Mouse (Mus musculus): ENCODE measurements around the gene Wdfy2. TPM values are rescaled to one million over a fixed set of nuclear protein-coding genes. Genes with fewer than 3 reads are reported as not detected.

The Wdfy2 gene
- total RNA-seq, 2 experiments from 2014 or later = 4.8 to 8.0 TPM

DNA sequence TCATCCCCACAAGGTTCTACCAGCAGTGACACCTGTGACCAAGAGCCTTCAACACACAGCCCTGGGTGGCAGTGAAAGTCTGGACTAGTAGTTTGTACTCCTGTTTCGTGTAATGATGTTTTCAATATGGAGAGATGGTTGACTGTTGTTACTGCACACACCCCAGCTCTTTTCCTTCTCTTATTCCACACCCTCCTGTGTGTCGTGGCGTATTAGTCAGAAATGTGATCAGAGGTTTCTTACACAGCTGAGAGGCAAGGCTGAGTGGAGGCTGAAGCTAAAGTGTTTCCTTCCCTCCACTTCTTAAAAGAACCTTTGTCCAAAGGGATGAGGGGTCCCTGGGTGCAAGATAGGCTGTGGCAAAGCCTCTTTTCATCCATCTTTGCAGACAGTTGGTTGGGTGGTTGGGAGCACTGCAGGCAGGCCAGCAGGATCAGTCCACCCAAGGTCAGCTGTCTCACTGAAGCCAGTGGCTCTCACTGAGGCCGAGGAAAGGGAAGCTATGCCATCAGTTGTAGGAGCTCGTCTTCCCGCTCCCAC is 77.7 kb downstream of the Wdfy2 start:
- no peak for ATAC-seq (replicated peaks; ENCODE audit: low FRiP score, poor library complexity, severe bottlenecking)

DNA sequence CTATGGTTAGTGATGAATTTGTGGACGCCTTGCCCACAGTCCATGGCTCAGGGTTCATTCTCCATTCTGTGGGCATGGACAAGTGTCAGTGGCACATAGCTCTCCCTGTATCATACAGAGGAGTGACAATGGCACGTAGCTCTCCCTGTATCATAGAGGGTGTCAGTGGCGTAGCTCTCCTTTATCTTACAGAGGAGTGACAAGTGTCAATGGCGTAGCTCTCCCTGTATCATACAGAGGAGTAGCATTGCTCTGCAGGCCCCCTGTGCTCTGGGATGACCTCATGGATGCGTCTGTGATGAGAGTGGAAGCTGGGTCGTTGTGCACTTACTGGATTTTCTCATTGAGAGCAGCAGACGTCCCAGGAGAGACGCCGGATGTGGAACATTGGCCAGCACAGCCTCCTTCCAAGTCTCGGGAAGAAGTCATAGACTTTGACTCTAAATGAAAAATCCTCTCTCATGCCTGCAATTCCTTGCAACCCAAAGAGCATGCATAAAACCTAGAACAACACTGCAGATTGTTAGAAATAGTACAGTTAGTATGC is 79.1 kb downstream of the Wdfy2 start:
- no peak for ATAC-seq (replicated peaks; ENCODE audit: low FRiP score, poor library complexity, severe bottlenecking)

DNA sequence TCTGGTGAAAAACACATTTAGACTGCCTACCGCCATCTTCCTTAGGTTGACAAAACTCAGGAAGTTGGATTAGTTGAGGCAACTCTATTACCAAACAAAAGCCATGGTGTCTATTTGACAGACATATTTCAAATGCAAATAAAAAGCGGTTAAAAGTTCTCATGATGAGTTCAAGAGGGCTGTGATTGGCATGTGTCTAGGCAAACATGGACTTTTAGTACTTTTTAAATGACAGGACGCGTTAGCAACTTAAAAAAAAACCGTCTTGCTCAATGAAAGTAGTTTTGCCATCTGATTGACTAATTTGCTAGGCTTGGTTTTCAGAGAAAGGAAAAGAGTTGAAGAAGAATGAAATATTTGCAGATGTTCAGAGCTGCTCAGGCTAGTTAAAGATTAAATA is 83.9 kb downstream of the Wdfy2 start:
- no peak for ATAC-seq (replicated peaks; ENCODE audit: low FRiP score, poor library complexity, severe bottlenecking)

DNA sequence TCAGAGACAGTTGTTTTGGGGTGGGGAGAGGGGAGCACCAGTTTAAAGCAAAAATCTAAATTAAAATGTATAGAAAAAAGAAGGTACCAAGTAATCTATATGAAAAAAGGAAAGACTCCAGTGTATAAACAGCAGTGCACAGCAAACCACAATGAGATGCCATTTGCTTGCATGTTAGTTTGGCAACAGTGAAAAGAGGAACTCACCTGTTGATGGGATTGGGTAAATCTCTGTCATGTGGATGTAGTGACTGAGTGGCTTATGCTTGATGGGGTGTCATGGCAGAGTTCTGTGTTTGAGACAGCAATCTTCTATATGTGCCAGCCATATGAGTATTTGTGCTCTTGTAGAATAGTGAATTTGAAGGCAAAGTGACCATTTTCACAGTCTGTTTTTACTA is 85.2 kb downstream of the Wdfy2 start:
- ATAC-seq (replicated peaks; ENCODE audit: low FRiP score, poor library complexity, severe bottlenecking) = no peak

DNA sequence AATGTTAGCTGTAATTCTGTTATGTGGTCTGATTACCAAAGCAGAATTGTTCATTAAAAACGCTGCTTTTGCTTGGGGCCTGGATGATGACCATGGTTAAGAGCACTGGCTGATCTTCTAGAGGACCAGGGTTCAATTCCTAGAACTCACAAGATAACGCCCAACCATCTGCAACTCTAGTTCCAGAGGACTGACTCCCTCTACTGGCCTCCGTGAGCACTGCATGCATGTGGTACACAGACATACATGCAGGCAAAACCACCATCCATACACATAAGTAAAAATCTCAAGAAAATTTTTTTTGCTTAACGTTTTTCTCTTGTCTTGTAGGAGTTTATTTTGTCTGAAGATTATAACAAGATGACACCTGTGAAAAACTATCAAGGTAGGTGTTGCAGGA is 87.3 kb downstream of the Wdfy2 start:
- ATAC-seq (replicated peaks; ENCODE audit: low FRiP score, poor library complexity, severe bottlenecking) = no peak

DNA sequence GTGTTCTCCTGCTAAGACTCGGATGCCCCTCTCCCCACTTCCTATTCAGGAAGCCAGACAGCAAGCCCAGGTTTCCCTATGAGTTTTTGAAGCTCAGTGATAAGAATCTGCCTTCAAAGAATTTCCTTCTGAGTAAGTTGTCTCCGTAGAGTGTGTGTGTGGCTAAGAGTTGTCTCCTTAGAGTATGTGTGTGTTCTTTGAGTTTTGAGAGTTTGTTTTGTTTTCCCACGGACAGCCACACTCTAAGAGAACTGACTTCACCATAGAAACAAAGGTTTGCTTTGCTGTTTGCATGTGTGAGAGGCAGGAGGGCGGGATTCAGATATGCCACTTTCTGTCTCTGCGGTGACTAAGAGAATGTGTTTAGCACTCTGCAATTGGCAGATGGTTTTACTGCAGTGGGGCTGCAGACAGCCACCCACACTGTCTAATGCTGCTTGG is 90.6 kb downstream of the Wdfy2 start:
- ATAC-seq (replicated peaks; ENCODE audit: low FRiP score, poor library complexity, severe bottlenecking) = no peak

DNA sequence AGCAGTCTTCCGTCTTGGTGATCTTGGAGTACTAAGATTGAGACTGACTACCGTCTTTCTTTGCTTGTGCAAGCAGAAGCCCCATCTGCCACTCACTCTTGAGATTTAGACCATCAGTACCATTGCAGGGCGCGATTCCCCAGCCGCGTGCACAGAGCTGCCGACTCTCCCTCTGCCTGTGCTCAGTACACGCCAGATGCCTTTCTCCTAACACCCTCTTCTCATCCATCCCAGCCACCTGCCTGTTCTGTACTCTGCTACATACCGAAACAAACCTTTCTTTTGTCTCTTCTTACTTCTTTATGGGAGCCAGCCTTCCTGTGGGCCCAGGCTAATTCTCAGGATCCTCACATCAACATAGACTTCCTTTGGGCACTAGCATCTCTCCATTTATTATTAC is 97.9 kb downstream of the Wdfy2 start:
- ATAC-seq (replicated peaks; ENCODE audit: low FRiP score, poor library complexity, severe bottlenecking) = no peak

DNA sequence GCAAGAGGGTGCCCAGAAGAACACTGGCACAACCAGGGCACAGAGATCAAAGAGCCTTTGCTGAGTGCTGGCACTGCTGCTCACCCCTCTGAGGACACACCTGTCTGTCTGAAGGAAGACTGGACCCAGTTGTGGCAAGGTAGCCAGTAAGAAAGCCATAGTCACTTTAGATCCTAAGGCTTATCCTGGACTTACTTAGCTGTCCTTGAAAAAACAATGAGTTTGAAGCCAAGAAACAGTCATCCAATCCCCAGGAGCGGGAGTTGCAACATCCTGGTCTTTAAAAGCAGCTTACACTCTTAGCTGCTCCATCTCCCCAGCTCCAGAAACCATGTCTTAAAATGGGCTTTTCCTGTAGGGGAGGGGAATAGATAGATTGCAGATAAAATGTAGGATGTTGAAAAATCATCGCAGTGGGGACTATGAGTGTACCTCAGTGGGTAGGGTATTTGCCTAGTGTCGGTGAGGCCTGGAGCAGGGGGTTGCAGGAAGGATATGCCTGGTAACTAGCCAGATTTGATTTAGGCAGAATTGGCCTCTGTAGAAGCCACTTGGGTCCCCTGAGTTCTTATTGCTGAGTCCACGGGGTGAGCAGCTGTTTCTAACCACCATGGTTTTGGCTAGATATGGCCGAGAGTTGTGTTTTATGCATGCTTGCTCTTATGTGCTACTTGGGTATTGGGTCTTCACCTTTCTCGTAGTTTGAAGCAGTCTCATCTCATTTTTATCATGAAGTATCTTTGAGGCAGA is 99.3 kb downstream of the Wdfy2 start:
- no peak for ATAC-seq (replicated peaks; ENCODE audit: low FRiP score, poor library complexity, severe bottlenecking)

DNA sequence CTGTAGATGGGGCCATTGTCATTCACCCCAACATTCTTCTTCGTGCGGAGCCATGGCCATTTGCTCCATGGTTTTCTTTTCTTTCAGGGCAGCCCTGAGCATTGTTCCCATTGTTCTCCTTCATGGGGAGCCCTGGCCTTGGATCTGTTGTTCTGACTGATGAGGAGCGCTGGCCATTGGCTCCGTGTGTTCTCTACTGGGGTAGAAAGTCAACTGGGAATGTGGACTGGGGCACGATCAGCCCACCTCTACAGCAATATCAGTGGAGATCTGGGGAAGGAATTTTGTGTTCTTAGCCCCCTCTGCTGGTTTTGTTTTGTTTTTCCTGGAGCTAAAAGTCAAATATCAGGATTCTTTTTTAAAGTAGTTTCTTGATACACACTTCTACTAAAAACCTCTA is 100.2 kb downstream of the Wdfy2 start:
- no peak for ATAC-seq (replicated peaks; ENCODE audit: low FRiP score, poor library complexity, severe bottlenecking)

DNA sequence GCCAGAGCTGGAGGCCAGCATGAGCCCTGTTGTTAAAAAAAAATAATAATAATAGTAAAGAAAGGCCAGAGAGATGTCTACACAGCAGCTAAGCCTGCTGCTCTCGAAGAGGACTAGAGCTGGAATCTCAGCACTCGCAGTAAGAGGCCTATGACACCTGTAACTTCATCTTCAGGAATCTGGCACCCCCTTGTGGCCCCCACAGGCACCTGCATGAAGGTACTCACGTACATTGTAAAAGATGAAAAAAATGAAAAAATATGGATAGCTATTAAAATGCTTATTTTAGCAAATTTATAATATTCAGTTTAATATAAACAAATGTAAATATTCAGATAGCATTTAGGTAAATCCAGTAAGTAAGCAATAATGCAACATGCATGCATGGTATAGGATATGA is 102.0 kb downstream of the Wdfy2 start:
- ATAC-seq (replicated peaks; ENCODE audit: low FRiP score, poor library complexity, severe bottlenecking) = no peak

DNA sequence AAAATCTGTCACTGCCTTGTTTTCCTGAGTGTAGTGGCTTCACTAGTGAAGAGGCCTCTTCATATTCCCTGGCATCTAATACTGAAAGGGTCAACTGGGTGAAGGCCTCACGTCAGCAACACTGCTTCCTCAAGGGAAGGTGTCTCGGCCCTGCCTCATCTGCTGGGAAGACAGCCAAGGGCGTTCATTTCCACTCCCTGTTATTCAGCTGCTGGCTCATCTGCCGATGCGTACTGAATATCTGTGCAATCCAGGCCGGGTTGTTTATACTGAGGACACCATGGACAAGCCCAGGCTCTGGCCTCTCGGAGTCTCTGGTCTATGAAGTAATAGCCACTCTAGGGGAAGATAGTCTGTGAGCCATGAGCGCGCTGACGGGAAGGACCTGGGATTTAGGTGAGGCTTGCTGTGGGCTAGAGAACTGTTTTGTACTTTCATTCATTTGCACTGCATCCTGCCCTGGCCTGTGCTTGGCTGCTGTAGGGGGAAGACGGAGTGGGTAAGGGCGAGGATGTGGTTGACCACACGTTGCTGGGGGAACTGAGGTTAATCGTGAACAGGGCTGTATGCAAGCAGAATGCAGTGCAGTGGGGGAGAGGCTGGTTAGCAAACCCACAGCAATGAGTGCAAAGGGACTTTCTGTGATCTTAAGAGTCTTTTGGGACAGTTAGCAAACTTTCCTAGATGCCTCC is 103.1 kb downstream of the Wdfy2 start:
- ATAC-seq (replicated peaks; ENCODE audit: low FRiP score, poor library complexity, severe bottlenecking) = no peak

DNA sequence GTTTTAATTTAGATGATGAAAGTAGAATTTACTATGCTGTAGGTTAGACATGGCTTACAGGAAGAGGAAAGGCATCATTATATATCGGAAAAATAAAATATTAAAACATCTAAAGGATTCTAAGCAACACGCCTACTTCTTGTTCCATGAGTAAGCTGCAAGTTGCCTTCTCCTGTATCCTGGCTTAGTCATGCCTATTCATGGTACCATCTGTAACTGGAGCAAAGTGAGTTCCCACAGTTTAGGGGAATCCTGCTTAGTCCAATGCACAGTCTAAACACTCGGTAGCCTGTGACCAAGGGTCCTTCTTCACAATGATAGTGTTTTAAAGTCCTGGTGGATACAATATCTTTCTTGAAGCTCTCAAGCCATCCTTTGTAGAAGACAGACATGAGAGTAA is 109.3 kb downstream of the Wdfy2 start:
- no peak for ATAC-seq (replicated peaks; ENCODE audit: low FRiP score, poor library complexity, severe bottlenecking)

DNA sequence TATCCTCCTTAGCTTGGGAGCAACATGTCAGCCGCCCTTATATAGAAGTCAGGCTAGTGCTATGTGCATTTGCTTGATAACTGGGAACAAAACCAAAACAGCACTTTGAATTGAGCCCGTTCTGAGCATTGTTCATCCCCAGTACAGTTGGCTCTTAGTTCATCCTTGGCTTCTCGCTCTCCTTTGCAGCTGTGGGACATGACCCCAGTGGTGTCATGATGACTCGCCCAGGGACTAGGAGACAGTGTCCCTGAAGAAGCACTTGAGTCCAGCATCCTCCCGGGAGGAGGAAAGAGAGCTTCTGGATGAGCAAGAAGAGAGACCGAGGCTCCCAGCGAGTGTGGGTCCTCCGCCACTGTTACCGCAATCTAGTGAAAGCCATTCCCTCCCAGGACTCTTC is 118.6 kb downstream of the Wdfy2 start:
- ATAC-seq (replicated peaks; ENCODE audit: low FRiP score, poor library complexity, severe bottlenecking) = no peak

DNA sequence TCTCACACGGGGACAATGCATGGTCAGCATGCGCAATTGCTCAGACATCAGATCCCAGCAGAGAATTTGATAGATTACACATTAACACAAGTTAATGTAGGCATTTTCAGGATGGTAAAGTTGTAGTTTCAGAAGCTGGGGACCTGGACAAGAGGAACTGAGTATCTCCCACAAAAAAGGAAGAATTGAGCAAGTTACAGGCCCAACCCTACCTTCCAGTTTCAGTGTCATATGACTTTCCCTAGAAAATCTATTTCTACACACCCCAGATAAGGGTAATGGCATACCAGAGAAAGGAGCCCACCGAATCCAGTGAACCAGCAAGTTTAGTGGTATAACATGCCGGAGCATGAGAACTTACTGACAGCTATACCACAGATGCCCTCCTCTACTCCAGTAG is 126.2 kb downstream of the Wdfy2 start:
- no peak for ATAC-seq (replicated peaks; ENCODE audit: low FRiP score, poor library complexity, severe bottlenecking)

DNA sequence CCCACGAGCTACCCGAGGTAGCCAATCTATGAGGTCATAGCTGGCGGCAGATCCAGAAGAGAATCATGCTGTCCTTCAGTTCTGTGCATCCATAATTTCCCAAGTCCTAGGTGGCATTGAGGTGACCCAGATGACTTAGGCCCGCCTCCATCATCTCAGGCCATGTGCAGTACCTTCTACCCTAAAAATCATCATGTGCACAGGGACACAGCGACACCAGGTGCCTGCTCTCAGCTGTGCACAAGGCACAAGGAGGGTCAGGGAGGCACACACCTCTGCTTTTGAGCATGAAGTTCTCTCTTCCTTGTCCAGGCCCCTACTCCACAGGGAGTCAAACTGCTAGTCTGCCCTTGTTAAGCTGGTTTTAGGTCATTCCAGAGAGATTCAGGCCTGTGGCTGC is 127.9 kb downstream of the Wdfy2 start:
- ATAC-seq (replicated peaks; ENCODE audit: low FRiP score, poor library complexity, severe bottlenecking) = no peak

DNA sequence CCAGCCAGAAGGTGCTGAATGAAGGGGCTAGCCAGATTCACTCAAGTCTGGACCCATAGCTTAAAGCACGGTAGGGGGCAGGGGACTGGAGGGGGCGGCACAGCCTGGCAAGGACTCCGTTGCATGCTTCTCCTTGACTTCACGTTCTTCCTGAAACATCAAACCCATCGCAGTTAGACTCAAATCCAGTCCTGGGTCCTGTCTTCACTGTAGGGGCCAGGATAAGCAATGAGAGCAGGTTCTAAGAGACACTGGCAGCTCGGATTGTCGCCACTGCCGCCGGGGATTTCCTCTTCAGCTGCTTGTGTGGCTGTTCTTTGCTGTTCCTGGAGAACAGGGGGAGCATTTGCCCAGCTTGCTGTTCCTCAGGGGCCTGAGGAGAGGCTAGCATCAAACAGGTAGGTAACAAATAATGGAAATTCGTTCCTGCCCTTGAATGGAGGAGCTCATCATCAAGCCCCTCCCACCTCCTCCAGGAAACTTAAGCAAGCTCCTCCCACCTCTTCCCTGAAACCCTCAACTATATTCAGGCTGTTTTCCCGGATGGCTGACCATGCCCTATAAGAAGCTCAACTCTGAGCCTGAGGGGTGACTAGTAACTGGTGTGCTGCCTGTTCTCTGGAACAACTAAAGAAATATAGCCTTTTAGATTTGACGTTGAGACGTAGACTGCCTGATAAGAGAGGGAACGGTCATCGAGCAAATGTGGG is 128.5 kb downstream of the Wdfy2 start:
- ATAC-seq (replicated peaks; ENCODE audit: low FRiP score, poor library complexity, severe bottlenecking) = no peak

DNA sequence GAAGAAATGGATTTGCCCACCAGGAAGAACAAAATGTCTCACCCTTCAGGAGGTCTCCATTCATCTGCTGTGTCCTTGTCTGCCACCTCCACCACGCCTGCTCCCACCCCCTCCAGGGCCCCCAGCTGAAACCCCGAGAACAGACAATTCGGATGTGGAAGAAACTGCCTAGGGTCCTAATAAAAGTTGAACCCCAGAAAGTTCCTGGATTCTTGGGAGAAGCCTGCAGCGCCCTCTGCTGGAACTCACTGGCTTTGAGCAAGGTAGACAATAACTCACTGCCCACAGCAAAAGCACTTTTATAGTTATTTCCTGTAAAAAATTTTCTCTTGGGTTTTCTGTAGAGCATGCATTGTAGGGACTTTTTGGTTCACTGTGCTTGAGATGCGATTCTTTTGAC is 137.6 kb downstream of the Wdfy2 start:
- ATAC-seq (replicated peaks; ENCODE audit: low FRiP score, poor library complexity, severe bottlenecking) = no peak

DNA sequence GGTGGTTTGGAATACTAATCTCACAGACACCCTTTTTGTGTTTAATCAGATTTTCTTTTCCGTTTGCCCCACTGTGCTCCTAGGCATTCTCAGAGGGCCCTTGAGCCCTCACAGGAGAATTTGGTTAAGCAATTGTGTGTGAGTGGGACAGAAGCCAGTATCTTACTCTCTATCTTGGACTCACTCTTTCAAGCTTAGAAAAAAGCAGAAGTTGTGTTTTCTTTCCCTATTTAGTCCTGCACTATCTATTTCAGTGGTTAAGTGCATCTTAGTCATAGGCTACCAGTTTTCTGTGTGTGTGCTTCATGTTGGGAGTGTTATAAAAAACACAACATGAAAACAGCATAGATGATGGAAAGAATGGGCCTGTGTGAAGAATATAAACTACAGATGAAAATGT is 142.3 kb downstream of the Wdfy2 start:
- no peak for ATAC-seq (replicated peaks; ENCODE audit: low FRiP score, poor library complexity, severe bottlenecking)

DNA sequence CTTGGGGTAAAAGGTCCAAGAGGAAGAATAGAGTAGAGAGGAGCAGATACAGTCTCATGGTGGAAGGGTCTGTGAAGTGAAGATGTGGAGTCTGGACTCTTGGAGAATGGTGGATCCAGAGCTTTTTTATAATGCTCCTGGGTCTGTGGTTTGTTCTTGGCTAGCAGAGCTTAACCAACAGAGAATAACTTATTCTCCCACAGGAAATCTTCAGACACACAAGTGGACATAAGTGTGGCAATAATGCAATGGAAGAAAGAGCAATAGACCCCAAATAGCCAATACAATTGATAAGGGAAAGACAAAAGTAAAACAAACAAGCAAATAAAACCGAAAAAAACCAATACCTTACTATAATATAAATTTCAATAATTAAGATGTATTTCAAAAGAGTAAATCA is 146.9 kb downstream of the Wdfy2 start, which contains the start of gene Defb48:
TSS of gene Defb48 (minus strand) at position 101 of the 400 bp plus-strand sequence.
- no peak for ATAC-seq (replicated peaks; ENCODE audit: low FRiP score, poor library complexity, severe bottlenecking)

DNA sequence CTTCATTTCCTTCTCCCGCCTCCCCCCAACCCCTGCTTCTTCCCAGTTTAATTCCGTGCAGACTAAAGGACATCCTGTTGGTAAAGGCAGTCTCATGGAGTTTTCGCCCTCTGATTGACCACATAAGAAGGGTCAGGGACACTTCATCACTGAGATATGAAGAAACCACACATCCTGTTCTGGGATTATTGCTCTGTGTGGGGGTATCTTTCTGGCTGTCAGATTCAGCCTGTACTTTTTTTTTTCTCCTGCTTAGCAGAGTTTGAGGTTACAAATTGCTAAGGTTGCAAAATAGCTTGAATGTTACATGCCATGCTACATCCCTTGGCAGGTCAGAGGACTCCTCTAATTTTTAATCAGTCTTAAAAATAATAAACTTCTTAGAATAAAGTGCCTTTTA is 153.8 kb downstream of the Wdfy2 start:
- ATAC-seq (replicated peaks; ENCODE audit: low FRiP score, poor library complexity, severe bottlenecking) = no peak
